Mouse (Mus musculus): ENCODE data around the gene S100z. TPM values are rescaled to one million over a fixed set of nuclear protein-coding genes. Genes with fewer than 3 reads are reported as not detected.

S100z gene
- total RNA-seq, 1 experiment from 2014 or later: not detected

DNA sequence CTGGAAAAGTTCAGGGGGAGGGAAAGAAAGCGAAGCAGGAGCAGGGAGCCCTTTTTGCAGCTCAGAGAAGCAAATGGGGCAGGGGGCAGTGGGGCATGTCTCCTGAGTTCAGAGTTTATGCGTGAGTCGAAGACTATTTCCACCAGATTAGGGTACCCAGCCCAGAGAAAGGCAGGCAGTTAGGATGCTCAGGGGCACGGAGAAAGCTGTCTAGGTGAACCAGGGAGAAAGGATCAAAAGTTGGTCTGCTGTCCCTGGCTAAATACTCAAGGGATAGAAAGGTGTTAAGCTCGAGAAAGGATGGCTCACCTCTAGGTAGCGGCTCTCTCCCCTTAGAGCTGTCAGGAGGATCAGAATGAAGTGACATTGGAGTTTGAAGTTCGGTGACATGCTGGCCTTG, 34.2 kb downstream of the S100z start:
- no peak for DNase-seq

GRCm38 (mm10) chr13:95443376-95444233, 34.9 kb downstream of the S100z start:
- no peak for DNase-seq

DNA sequence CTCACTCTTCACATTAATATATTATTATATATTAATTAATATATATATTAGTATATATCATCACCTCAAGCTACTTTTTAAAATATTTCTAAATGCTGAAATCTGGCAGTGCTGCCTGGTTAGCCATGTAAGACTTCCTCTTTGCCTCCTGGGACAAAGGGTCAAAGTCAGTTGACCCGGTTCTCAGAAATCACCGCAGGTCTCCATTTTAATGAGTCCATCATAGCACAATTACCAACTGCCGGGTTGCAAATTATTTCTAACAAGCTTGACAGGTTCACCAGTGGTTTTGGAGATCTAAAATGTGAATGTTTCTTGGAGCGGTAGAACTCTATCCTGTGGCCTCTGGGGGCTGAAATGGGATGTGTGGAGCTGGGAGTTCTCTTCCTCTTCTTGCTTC, 35.6 kb downstream of the S100z start:
- no peak for DNase-seq

- DNase-seq: no peak
These were observed 39.0 kb downstream of the S100z start for GRCm38 (mm10) chr13:95439569-95439968.

GRCm38 (mm10) chr13:95431760-95432159, 46.8 kb downstream of the S100z start:
- DNase-seq: no peak

DNA sequence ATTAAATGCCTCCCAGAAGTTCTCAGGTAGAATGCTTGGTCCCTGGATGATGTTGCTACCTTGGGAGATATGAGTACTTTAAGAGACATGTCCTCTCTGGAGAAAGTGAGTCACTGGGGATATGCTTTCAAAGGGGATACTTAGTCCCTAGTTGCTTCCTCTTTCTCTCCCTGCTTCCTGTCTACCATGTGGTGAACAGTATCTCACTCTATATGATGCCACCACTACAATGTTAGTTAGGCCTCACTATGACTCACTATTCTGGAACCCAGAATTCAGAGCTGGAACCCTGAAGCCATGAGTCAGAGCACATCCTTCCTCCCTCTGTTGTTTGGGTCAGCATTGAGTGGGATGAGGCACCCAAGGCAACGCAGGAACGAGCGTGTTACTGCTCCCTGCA, 51.0 kb downstream of the S100z start:
- no peak for DNase-seq

Other genes with a start within 250 kb of the S100z start
- 122 and 142 TPM in 2 replicates for gene Pde8b, start 228.4 kb downstream of the S100z start, total RNA-seq (2021)
- gene Zbed3, start 155.1 kb downstream of the S100z start, total RNA-seq (2021): 32.9 and 38.5 TPM in 2 replicates
- gene Aggf1, start 103.4 kb downstream of the S100z start, total RNA-seq (2021): 37.6 and 40.0 TPM in 2 replicates
- not detected in 2 replicates for gene Crhbp, start 33.8 kb downstream of the S100z start, total RNA-seq (2021)
- gene F2rl1, start 46.5 kb upstream of the S100z start, total RNA-seq (2021): 0.12 TPM in 1 of 2 replicates, not detected in the other
- gene F2r, start 139.8 kb upstream of the S100z start, total RNA-seq (2021): 108 and 116 TPM in 2 replicates
- not detected in 2 replicates for gene F2rl2, start 218.1 kb upstream of the S100z start, total RNA-seq (2021)

Data from adrenal gland, postnatal 25 days (tissue).